Mouse (Mus musculus) adrenal gland, adult 8-10 months (tissue): ENCODE measurements around the gene Def8. TPM values are rescaled to one million over a fixed set of nuclear protein-coding genes. Genes with fewer than 3 reads are reported as not detected.
"Not testable (repeated sequence)": the region's sequence is repeated elsewhere in the genome, so short reads cannot be mapped to it uniquely, and the experiment has no call there.

Source experiments
- DNase-seq: peaks from one replicate; pipeline ENCODE4 v3.0.0; 2022
- total RNA-seq, 4 experiments: library from RNA; stranded (reverse); gene quantifications; 2 replicates each; pipeline ENCODE4 v1.2.4; 2022

Def8 gene
- total RNA-seq, 4 experiments from 2014 or later, result 27.8 to 40.1 (median 34.2) TPM

GRCm38 (mm10) chr8:123433241-123433974, 10.1 kb downstream of the Def8 start:
- DNase-seq, result not testable (repeated sequence)

- no peak for DNase-seq
Measured at GRCm38 (mm10) chr8:123441788-123442187, 18.5 kb downstream of the Def8 start.

GRCm38 (mm10) chr8:123442351-123442750, 19.0 kb downstream of the Def8 start:
- no peak for DNase-seq

- DNase-seq, result peak; percentile 81
Measured at GRCm38 (mm10) chr8:123442871-123443575, 19.7 kb downstream of the Def8 start.

- DNase-seq, result no peak
Measured at GRCm38 (mm10) chr8:123443576-123443921, 20.2 kb downstream of the Def8 start.

GRCm38 (mm10) chr8:123444131-123444530, 20.8 kb downstream of the Def8 start:
- no peak for DNase-seq

GRCm38 (mm10) chr8:123445981-123446380, 22.7 kb downstream of the Def8 start:
- DNase-seq, result no peak

- no peak for DNase-seq
Measured at GRCm38 (mm10) chr8:123446799-123447198, 23.5 kb downstream of the Def8 start.

GRCm38 (mm10) chr8:123450783-123451182, 27.5 kb downstream of the Def8 start:
- DNase-seq, result no peak

- DNase-seq, result not testable (repeated sequence)
Measured at GRCm38 (mm10) chr8:123451747-123452146, 28.4 kb downstream of the Def8 start.

GRCm38 (mm10) chr8:123452149-123452548, 28.8 kb downstream of the Def8 start:
- no peak for DNase-seq

GRCm38 (mm10) chr8:123453291-123453690, 30.0 kb downstream of the Def8 start:
- DNase-seq, result no peak

GRCm38 (mm10) chr8:123453951-123454350, 30.6 kb downstream of the Def8 start:
- DNase-seq, result no peak

- DNase-seq, result no peak
Measured at GRCm38 (mm10) chr8:123454559-123454958, 31.2 kb downstream of the Def8 start.

- no peak for DNase-seq
Measured at GRCm38 (mm10) chr8:123463651-123464050, 40.3 kb downstream of the Def8 start.

GRCm38 (mm10) chr8:123467476-123467875, 44.1 kb downstream of the Def8 start:
- DNase-seq, result no peak

- DNase-seq, result not testable (repeated sequence)
Measured at GRCm38 (mm10) chr8:123472991-123473390, 49.7 kb downstream of the Def8 start.

GRCm38 (mm10) chr8:123474549-123474948, 51.2 kb downstream of the Def8 start:
- not testable (repeated sequence) for DNase-seq

- no peak for DNase-seq
Measured at GRCm38 (mm10) chr8:123476911-123477736, 53.8 kb downstream of the Def8 start.

- DNase-seq, result peak; percentile 90
Measured at GRCm38 (mm10) chr8:123477737-123478258, 54.5 kb downstream of the Def8 start, which contains the start of gene Afg3l1. Afg3l1 (plus strand) TSS chr8:123477903.

GRCm38 (mm10) chr8:123478456-123479218, 55.3 kb downstream of the Def8 start:
- no peak for DNase-seq

- no peak for DNase-seq
Measured at GRCm38 (mm10) chr8:123482627-123483026, 59.3 kb downstream of the Def8 start.
